ENCODE assay signal across 8 mouse cellular contexts in genomic region chr13:22015479-22016450, GRCm38 (mm10). TPM values are rescaled to one million over a fixed set of nuclear protein-coding genes. Genes with fewer than 3 reads are reported as not detected.
A peak's percentile ranks its signal among the peaks of the same experiment; 100 is the strongest.
DNase-seq lines count a peak whose midpoint lies in the region; ATAC-seq and TF ChIP-seq lines count a peak whose summit lies in the region.

No protein-coding gene starts in this region.

- H3K9ac ChIP-seq in heart, embryonic 14.5 days (ENCODE audit: low read length), result no peak overlapping the region
- no peak overlapping the region for H3K9ac ChIP-seq in liver, embryonic 14.5 days (replicated peaks)
- no peak overlapping the region for H3K9ac ChIP-seq in neural tube, embryonic 13.5 days

- peaks cover 32% of the 10 kb centered on the region for H3K4me1 ChIP-seq in E14TG2a.4 (replicated peaks; ENCODE audit: low read depth, low read length)
- peaks cover 38% of the 10 kb centered on the region for H3K4me1 ChIP-seq in erythroblast, embryonic 14.5 days (ENCODE audit: control insufficient read depth)
- peaks cover 0 to 2% of the 10 kb centered on the region in 2 experiments; a peak in 2 of 4 replicates for H3K4me1 ChIP-seq in heart, embryonic 14.5 days (ENCODE audit: control insufficient read depth in 2 of 2, insufficient read depth in 2 of 2, low read length in 2 of 2)
- peaks cover 2 to 22% of the 10 kb centered on the region in 2 experiments for H3K4me1 ChIP-seq in liver, embryonic 14.5 days (replicated peaks; ENCODE audit: control insufficient read depth in 2 of 2, insufficient read depth in 2 of 2, low read length in 1 of 2)
- peaks cover 11% of the 10 kb centered on the region for H3K4me1 ChIP-seq in neural tube, embryonic 13.5 days (replicated peaks)

- H3K4me2 ChIP-seq in heart, embryonic 14.5 days (ENCODE audit: low read length), result peak overlapping the region; percentile 52
- peak overlapping the region; percentile 62 for H3K4me2 ChIP-seq in liver, embryonic 14.5 days (ENCODE audit: low read depth)
- no peak overlapping the region for H3K4me2 ChIP-seq in neural tube, embryonic 13.5 days

- TF ChIP-seq CTCF in E14TG2a.4 (conservative IDR thresholded peaks at IDR 0.05; ENCODE audit: low read length), result no peak
- TF ChIP-seq CTCF in liver, embryonic 14.5 days (IDR thresholded peaks at IDR 0.05; ENCODE audit: low read depth), result peak; percentile 22

- H3K27ac ChIP-seq in heart, embryonic 14.5 days (replicated peaks in 1 of 2; ENCODE audit: control insufficient read depth in 1 of 2, insufficient read depth in 1 of 2, low read depth in 2 of 2, low read length in 2 of 2), result no peak overlapping the region
- no peak overlapping the region for H3K27ac ChIP-seq in liver, embryonic 14.5 days
- no peak overlapping the region for H3K27ac ChIP-seq in neural tube, embryonic 13.5 days (replicated peaks)

- no peaks in the 10 kb centered on the region for H3K9me3 ChIP-seq in E14TG2a.4 (ENCODE audit: low read length)
- H3K9me3 ChIP-seq in erythroblast, embryonic 14.5 days (ENCODE audit: control insufficient read depth, low read length), result no peaks in the 10 kb centered on the region
- H3K9me3 ChIP-seq in heart, embryonic 14.5 days (ENCODE audit: control insufficient read depth, low read length), result 0 out of 2 replicates have a peak, but pooled peaks cover 3% of the 10 kb centered on the region
- H3K9me3 ChIP-seq in liver, embryonic 14.5 days (ENCODE audit: control insufficient read depth, low read length), result no peaks in the 10 kb centered on the region
- H3K9me3 ChIP-seq in neural tube, embryonic 13.5 days, result peaks cover 5% of the 10 kb centered on the region; the same call in 1 of the 2 replicates

- H3K4me3 ChIP-seq in E14TG2a.4 (replicated peaks; ENCODE audit: low read length), result peak overlapping the region; percentile 69
- H3K4me3 ChIP-seq in erythroblast, embryonic 14.5 days (replicated peaks), result peak overlapping the region; percentile 49
- no peak overlapping the region; a peak in 1 of 4 replicates for H3K4me3 ChIP-seq in heart, embryonic 14.5 days (ENCODE audit: control insufficient read depth in 1 of 2, insufficient read depth in 1 of 2, low read depth in 1 of 2, low read length in 2 of 2)
- peak overlapping the region; percentile 31 to 44 for H3K4me3 ChIP-seq in liver, embryonic 14.5 days (ENCODE audit: insufficient read depth in 1 of 2, low read depth in 2 of 2, low read length in 2 of 2)
- 0 out of 2 replicates have a peak overlapping the region, but pooled peaks have one; percentile 8 for H3K4me3 ChIP-seq in neural tube, embryonic 13.5 days

- no peak; the same call in 1 of the 2 replicates for ATAC-seq in heart, embryonic 14.5 days (ENCODE audit: insufficient number of reproducible peaks, insufficient read depth, low FRiP score, low read depth)
- ATAC-seq in liver, embryonic 14.5 days (ENCODE audit: insufficient read depth), result peak; percentile 83
- ATAC-seq in neural tube, embryonic 13.5 days (ENCODE audit: low read depth), result no peak

- H3K27me3 ChIP-seq in E14TG2a.4 (ENCODE audit: insufficient read depth, low read length), result peaks cover 50% of the 10 kb centered on the region
- H3K27me3 ChIP-seq in erythroblast, embryonic 14.5 days (ENCODE audit: control insufficient read depth), result peaks cover 47% of the 10 kb centered on the region
- peaks cover 44% of the 10 kb centered on the region for H3K27me3 ChIP-seq in heart, embryonic 14.5 days (ENCODE audit: control insufficient read depth, insufficient read depth, low read length)
- peaks cover 31% of the 10 kb centered on the region for H3K27me3 ChIP-seq in liver, embryonic 14.5 days (ENCODE audit: control insufficient read depth, insufficient read depth, low read length)
- peaks cover 93% of the 10 kb centered on the region for H3K27me3 ChIP-seq in neural tube, embryonic 13.5 days

- peak; percentile 80 for DNase-seq in adrenal gland, postnatal 10 days
- DNase-seq in kidney, postnatal 25 days, result peak; percentile 59 to 76
- DNase-seq in liver, embryonic 14.5 days (ENCODE audit: low read depth in 3 of 3, low spot score in 3 of 3), result peak in 2 of 3 experiments; percentile 77 to 82
- DNase-seq in thymus, postnatal 25 days, result peak; percentile 86

- no peak for TF ChIP-seq EP300 in liver, embryonic 14.5 days (IDR thresholded peaks at IDR 0.05; ENCODE audit: low read depth)

- WGBS in heart, embryonic 14.5 days, result 16% methylated on average over 27 of the region's 27 CpGs
- 11% methylated on average over 27 of the region's 27 CpGs for WGBS in liver, embryonic 14.5 days (ENCODE audit: insufficient replicate concordance)
- 15% methylated on average over 27 of the region's 27 CpGs for WGBS in neural tube, embryonic 13.5 days

- H3K36me3 ChIP-seq in E14TG2a.4 (ENCODE audit: insufficient read depth, low read length), result no peaks in the 10 kb centered on the region
- no peaks in the 10 kb centered on the region for H3K36me3 ChIP-seq in erythroblast, embryonic 14.5 days (ENCODE audit: control insufficient read depth)
- H3K36me3 ChIP-seq in heart, embryonic 14.5 days (ENCODE audit: control insufficient read depth, insufficient read depth, low read length), result no peaks in the 10 kb centered on the region
- no peaks in the 10 kb centered on the region for H3K36me3 ChIP-seq in liver, embryonic 14.5 days (replicated peaks; ENCODE audit: control insufficient read depth, insufficient read depth, low read depth)
- H3K36me3 ChIP-seq in neural tube, embryonic 13.5 days, result no peaks in the 10 kb centered on the region

RNA-seq across cellular contexts. Expression of gene Prss16, which starts 6.2 kb away (rescaled TPM):
- total RNA-seq in adrenal gland, postnatal 10 days (2021), result not detected
- polyA plus RNA-seq in erythroblast, embryonic 14.5 days (2012), result not detected in 2 replicates
- polyA plus RNA-seq in heart, embryonic 14.5 days (2014; fragmentation: Nextera tagmentation; extraction: Ambion mirVana), result 0.88 TPM in 1 of 2 replicates, not detected in the other
- polyA plus RNA-seq in liver, embryonic 14.5 days (2012; rRNA removed), result 0.23 and 0.34 TPM in 2 replicates
- 0.33 and 0.39 TPM in 2 replicates for polyA plus RNA-seq in liver, embryonic 14.5 days (2014; fragmentation: Nextera tagmentation; extraction: Ambion mirVana)
- 0.17 and 0.18 TPM in 2 replicates for polyA plus RNA-seq in neural tube, embryonic 13.5 days (2015; fragmentation: Nextera tagmentation; extraction: Ambion mirVana)

RNA-seq across cellular contexts. Expression of gene Hist1h2ah, which starts 19.6 kb away (rescaled TPM):
- 100 to 1,000 TPM; 239 to 319 TPM for total RNA-seq in adrenal gland, postnatal 10 days (2021)
- polyA plus RNA-seq in erythroblast, embryonic 14.5 days (2012), result 105 and 181 TPM in 2 replicates
- 2.9 and 6.8 TPM in 2 replicates for polyA plus RNA-seq in heart, embryonic 14.5 days (2014; fragmentation: Nextera tagmentation; extraction: Ambion mirVana)
- polyA plus RNA-seq in liver, embryonic 14.5 days (2012; rRNA removed), result 8.7 and 17.9 TPM in 2 replicates
- polyA plus RNA-seq in liver, embryonic 14.5 days (2014; fragmentation: Nextera tagmentation; extraction: Ambion mirVana), result 12.0 TPM in 2 replicates
- 1.7 TPM in 1 of 2 replicates, not detected in the other for polyA plus RNA-seq in neural tube, embryonic 13.5 days (2015; fragmentation: Nextera tagmentation; extraction: Ambion mirVana)

RNA-seq across cellular contexts. Expression of gene Hist1h2bk, which starts 19.9 kb away (rescaled TPM):
- total RNA-seq in adrenal gland, postnatal 10 days (2021), result 100 to 1,000 TPM; 299 to 338 TPM
- 6.1 and 13.9 TPM in 2 replicates for polyA plus RNA-seq in erythroblast, embryonic 14.5 days (2012)
- 1.9 and 2.3 TPM in 2 replicates for polyA plus RNA-seq in heart, embryonic 14.5 days (2014; fragmentation: Nextera tagmentation; extraction: Ambion mirVana)
- polyA plus RNA-seq in liver, embryonic 14.5 days (2012; rRNA removed), result 17.7 and 25.1 TPM in 2 replicates
- 1.0 and 3.1 TPM in 2 replicates for polyA plus RNA-seq in liver, embryonic 14.5 days (2014; fragmentation: Nextera tagmentation; extraction: Ambion mirVana)
- polyA plus RNA-seq in neural tube, embryonic 13.5 days (2015; fragmentation: Nextera tagmentation; extraction: Ambion mirVana), result 2.5 and 3.8 TPM in 2 replicates

RNA-seq across cellular contexts. Expression of gene Hist1h4i, which starts 25.4 kb away (rescaled TPM):
- 100 to 1,000 TPM; 136 to 154 TPM for total RNA-seq in adrenal gland, postnatal 10 days (2021)
- 24.7 and 42.0 TPM in 2 replicates for polyA plus RNA-seq in erythroblast, embryonic 14.5 days (2012)
- 8.1 and 9.3 TPM in 2 replicates for polyA plus RNA-seq in heart, embryonic 14.5 days (2014; fragmentation: Nextera tagmentation; extraction: Ambion mirVana)
- 66.4 and 87.2 TPM in 2 replicates for polyA plus RNA-seq in liver, embryonic 14.5 days (2012; rRNA removed)
- 36.5 and 47.8 TPM in 2 replicates for polyA plus RNA-seq in liver, embryonic 14.5 days (2014; fragmentation: Nextera tagmentation; extraction: Ambion mirVana)
- 8.8 and 10.1 TPM in 2 replicates for polyA plus RNA-seq in neural tube, embryonic 13.5 days (2015; fragmentation: Nextera tagmentation; extraction: Ambion mirVana)

RNA-seq across cellular contexts. Expression of gene Hist1h2ag, which starts 27.0 kb away (rescaled TPM):
- total RNA-seq in adrenal gland, postnatal 10 days (2021), result 100 to 1,000 TPM; 237 to 260 TPM
- 9.1 and 21.8 TPM in 2 replicates for polyA plus RNA-seq in erythroblast, embryonic 14.5 days (2012)
- polyA plus RNA-seq in heart, embryonic 14.5 days (2014; fragmentation: Nextera tagmentation; extraction: Ambion mirVana), result 9.7 and 11.2 TPM in 2 replicates
- polyA plus RNA-seq in liver, embryonic 14.5 days (2012; rRNA removed), result 35.2 and 55.3 TPM in 2 replicates
- 15.5 and 18.0 TPM in 2 replicates for polyA plus RNA-seq in liver, embryonic 14.5 days (2014; fragmentation: Nextera tagmentation; extraction: Ambion mirVana)
- polyA plus RNA-seq in neural tube, embryonic 13.5 days (2015; fragmentation: Nextera tagmentation; extraction: Ambion mirVana), result 8.4 and 11.4 TPM in 2 replicates

Comparison
In these comparisons a context has a peak if more than half of its experiments do, and no peak if none do; other contexts are left out.
1. H3K4me3 ChIP-seq: peak in E14TG2a.4 (single experiment), erythroblast, embryonic 14.5 days (single experiment), liver, embryonic 14.5 days (2 of 2) and neural tube, embryonic 13.5 days (single experiment); none in heart, embryonic 14.5 days (0 of 2).
2. Peak in every context shown above with its lines, with median percentiles within 50 percentile points of each other: DNase-seq.